Mouse (Mus musculus): ENCODE results near the gene Pigw. TPM values are rescaled to one million over a fixed set of nuclear protein-coding genes. Genes with fewer than 3 reads are reported as not detected.

Pigw gene
- total RNA-seq, 4 experiments from 2014 or later: 6.0 to 8.7 (median 7.6) TPM

GRCm38 (mm10) chr11:84827492-84827891 is 52.6 kb downstream of the Pigw start:
- no peak for DNase-seq (ENCODE audit: low spot score in 2 of 2)

Small RNA genes lying within 50 kb of the gene (microRNA-seq; reads per million reads assigned to microRNA genes)
- 0 reads per million in 2 experiments for gene Gm23564

Other genes with a start within 250 kb of the Pigw start
- gene Mrm1, start 60.8 kb downstream of the Pigw start, total RNA-seq (2022): 10 to 100 TPM; 14.0 to 18.9 (median 18.2) TPM
- gene Dhrs11, start 51.3 kb downstream of the Pigw start, total RNA-seq (2022): 1 to 10 TPM; 6.8 to 8.5 (median 7.6) TPM
- 100 to 1,000 TPM in 1 of 4 experiments, 10 to 100 TPM in 3; 88.0 to 102 (median 97.7) TPM for gene Ggnbp2, start 9.5 kb downstream of the Pigw start, total RNA-seq (2022)
- 10 to 100 TPM in 3 of 4 experiments, 1 to 10 TPM in 1; 9.5 to 13.9 (median 11.7) TPM for gene Myo19, start 137 bp downstream of the Pigw start, total RNA-seq (2022)
- gene Znhit3, start 36.1 kb upstream of the Pigw start, total RNA-seq (2022): 10 to 100 TPM; 30.3 to 33.0 (median 32.5) TPM
- 10 to 100 TPM; 49.2 to 57.6 (median 54.8) TPM for gene Car4, start 77.5 kb upstream of the Pigw start, total RNA-seq (2022)

All from left cerebral cortex, adult 8-10 months (tissue).